ENCODE assay signal across 19 mouse cellular contexts in genomic region chr5:30659042-30659441, GRCm38 (mm10). TPM values are rescaled to one million over a fixed set of nuclear protein-coding genes. Genes with fewer than 3 reads are reported as not detected.
"Had no signal": no experiment of that assay in that cellular context is flagged by ENCODE, and none has a peak within 500 bp of the region (broad histone marks: within the 10 kb centered on the region; RNA-seq: fewer than 3 reads in every experiment).

No protein-coding gene starts in this region.

- H3K9ac ChIP-seq: liver, postnatal 0 days; lung, embryonic 15.5 days; midbrain, embryonic 13.5 days; midbrain, embryonic 15.5 days; neural tube, embryonic 13.5 days; neural tube, embryonic 15.5 days; stomach, embryonic 15.5 days had no signal

- H3K4me3 ChIP-seq: lung, embryonic 15.5 days; megakaryocyte, embryonic 14.5 days; midbrain, embryonic 13.5 days; midbrain, embryonic 15.5 days; myocyte; neural tube, embryonic 13.5 days; neural tube, embryonic 15.5 days; stomach, embryonic 15.5 days had no signal

- H3K9me3 ChIP-seq: lung, embryonic 15.5 days; midbrain, embryonic 13.5 days; midbrain, embryonic 15.5 days; neural tube, embryonic 13.5 days; neural tube, embryonic 15.5 days; stomach, embryonic 15.5 days had no signal

- H3K4me1 ChIP-seq: lung, embryonic 15.5 days; midbrain, embryonic 13.5 days; midbrain, embryonic 15.5 days; neural tube, embryonic 13.5 days; neural tube, embryonic 15.5 days; stomach, embryonic 15.5 days had no signal

- DNase-seq: liver, postnatal 0 days; lung, adult 2 months; lung, postnatal 14 days; lung, postnatal 36 days; right cerebral cortex, postnatal 14 days; thymus, adult 2 months; thymus, postnatal 25 days; thymus, postnatal 4 days had no signal

- H3K27ac ChIP-seq: lung, embryonic 15.5 days; macrophage; midbrain, embryonic 13.5 days; midbrain, embryonic 15.5 days; neural tube, embryonic 13.5 days; neural tube, embryonic 15.5 days; stomach, embryonic 15.5 days; stomach, postnatal 0 days had no signal

- H3K27me3 ChIP-seq: lung, embryonic 15.5 days; megakaryocyte, embryonic 14.5 days; midbrain, embryonic 13.5 days; midbrain, embryonic 15.5 days; neural tube, embryonic 13.5 days; neural tube, embryonic 15.5 days; stomach, embryonic 15.5 days had no signal

RNA-seq across cellular contexts. Expression of gene Dpysl5, which starts 52.3 kb away (rescaled TPM):
- total RNA-seq: megakaryocyte progenitor cell, adult 5-6 weeks had no signal
- polyA plus RNA-seq: macrophage had no signal
